Mouse (Mus musculus) C2C12 (cell line): ENCODE results near the gene Sfrp5. TPM values are rescaled to one million over a fixed set of nuclear protein-coding genes. Genes with fewer than 3 reads are reported as not detected.

Experiments
- H3K27me3 ChIP-seq: one replicate; pipeline ENCODE4 v1.6.1; 2011; ENCODE audit not compliant: control insufficient read depth, insufficient read depth, insufficient read length
- H3K36me3 ChIP-seq: one replicate; pipeline ENCODE4 v1.6.1; 2011; ENCODE audit not compliant: control insufficient read depth, insufficient read depth
- H3K4me3 ChIP-seq: one replicate; pipeline ENCODE4 v1.5.1; 2011; ENCODE audit warnings: mild to moderate bottlenecking, control low read depth; ENCODE audit not compliant: poor library complexity, insufficient read depth, severe bottlenecking
- H3K79me2 ChIP-seq: one replicate; pipeline ENCODE4 v1.6.1; 2011; ENCODE audit not compliant: control insufficient read depth, insufficient read depth
- H3K79me3 ChIP-seq: one replicate; pipeline ENCODE4 v1.6.1; 2011; ENCODE audit warnings: low read depth, control low read depth
- H3ac ChIP-seq: one replicate; pipeline ENCODE3; 2011; ENCODE audit warnings: low read depth; ENCODE audit not compliant: control insufficient read depth, insufficient read length
- CEBPB ChIP-seq: IDR thresholded peaks from one replicate; pipeline ENCODE4 v1.6.1; 2011; ENCODE audit warnings: low read depth, mild to moderate bottlenecking, control low read depth, moderate library complexity
- CTCF ChIP-seq: IDR thresholded peaks from one replicate; pipeline ENCODE4 v1.5.1; 2011; ENCODE audit not compliant: control insufficient read depth, insufficient read depth, insufficient read length
- FOSL1 ChIP-seq: IDR thresholded peaks from one replicate; pipeline ENCODE4 v1.8.0; 2011; ENCODE audit warnings: mild to moderate bottlenecking, low read length; ENCODE audit not compliant: poor library complexity, insufficient read depth, severe bottlenecking
- MAX ChIP-seq: IDR thresholded peaks from one replicate; pipeline ENCODE4 v1.6.1; 2011; ENCODE audit warnings: mild to moderate bottlenecking, control low read depth
- MYOD1 ChIP-seq: IDR thresholded peaks from one replicate; pipeline ENCODE4 v1.6.1; 2011; ENCODE audit warnings: low read depth; ENCODE audit not compliant: control insufficient read depth, insufficient read length
- MYOG ChIP-seq: IDR thresholded peaks from one replicate; pipeline ENCODE4 v1.6.1; 2011; ENCODE audit not compliant: control insufficient read depth, insufficient read length; ENCODE audit errors: extremely low read depth
- USF1 ChIP-seq: IDR thresholded peaks from one replicate; pipeline ENCODE4 v1.6.1; 2011; ENCODE audit warnings: low read depth, mild to moderate bottlenecking, control low read depth, moderate library complexity
- polyA plus RNA-seq: library from polyadenylated mRNA; unstranded; fragments of >200 nt; fragmentation: generic; extraction: Trizol; gene quantifications from one replicate; pipeline ENCODE4 v1.2.1, GENCODE M21; 2012; ENCODE audit warnings: missing spikeins

Sfrp5 gene
- polyA plus RNA-seq, 1 experiment: not detected

DNA sequence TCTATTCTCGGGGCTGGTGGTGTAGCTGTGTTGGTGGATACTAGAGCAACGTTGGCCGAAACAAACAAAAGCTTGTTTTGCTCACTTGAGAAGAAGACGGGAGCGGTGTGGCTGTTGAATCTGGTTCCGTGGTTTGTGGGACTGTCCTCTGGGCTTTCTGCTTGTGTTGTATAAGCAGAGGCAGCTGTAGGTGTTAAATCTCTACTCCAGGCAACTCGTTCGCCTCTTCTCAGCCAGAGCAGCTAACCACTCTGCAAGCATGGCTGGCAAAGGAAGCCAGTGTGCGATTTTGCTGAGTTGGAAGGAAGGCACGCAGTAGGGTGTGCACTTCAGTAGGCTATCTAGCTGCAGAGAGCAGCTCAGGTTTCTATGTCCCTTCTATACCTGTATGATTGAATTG is 24.4 kb upstream of the Sfrp5 start:
- Histone ChIP-seq H3K4me3 (no peak overlapping the region), H3ac (no peak overlapping the region), H3K79me2 (no peaks in the 10 kb centered on the region), H3K36me3 (no peaks in the 10 kb centered on the region), H3K79me3 (no peaks in the 10 kb centered on the region), H3K27me3 (peaks cover 80% of the 10 kb centered on the region)
- TF ChIP-seq CEBPB (no peak), MYOD1 (no peak), MAX (no peak), USF1 (no peak), MYOG (no peak), CTCF (no peak), FOSL1 (no peak)

DNA sequence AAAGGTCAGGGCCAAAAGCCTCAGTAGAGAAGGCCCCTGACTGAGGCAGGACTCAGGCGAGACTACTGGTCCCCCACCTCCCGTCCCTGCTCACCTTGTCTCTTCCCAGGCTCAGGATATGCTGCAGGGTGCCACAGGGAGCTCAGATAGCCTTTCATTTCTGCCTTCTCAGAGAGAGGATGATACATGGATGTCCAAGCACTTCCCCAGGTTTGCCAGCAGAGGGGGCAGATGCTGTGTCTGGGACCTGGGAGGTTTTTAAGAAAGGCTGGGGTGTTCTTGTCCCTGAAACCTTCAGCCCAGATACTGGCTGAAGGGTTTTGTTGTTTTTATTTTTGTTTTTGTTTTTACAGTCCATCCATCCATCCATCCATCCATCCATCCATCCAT is 15.3 kb upstream of the Sfrp5 start:
- TF ChIP-seq CTCF (peak; percentile 32), MAX (no peak)
- Histone ChIP-seq H3K4me3 (no peak overlapping the region), H3K79me2 (no peaks in the 10 kb centered on the region), H3K27me3 (peaks cover 34% of the 10 kb centered on the region), H3ac (no peak overlapping the region), H3K36me3 (no peaks in the 10 kb centered on the region), H3K79me3 (no peaks in the 10 kb centered on the region)

DNA sequence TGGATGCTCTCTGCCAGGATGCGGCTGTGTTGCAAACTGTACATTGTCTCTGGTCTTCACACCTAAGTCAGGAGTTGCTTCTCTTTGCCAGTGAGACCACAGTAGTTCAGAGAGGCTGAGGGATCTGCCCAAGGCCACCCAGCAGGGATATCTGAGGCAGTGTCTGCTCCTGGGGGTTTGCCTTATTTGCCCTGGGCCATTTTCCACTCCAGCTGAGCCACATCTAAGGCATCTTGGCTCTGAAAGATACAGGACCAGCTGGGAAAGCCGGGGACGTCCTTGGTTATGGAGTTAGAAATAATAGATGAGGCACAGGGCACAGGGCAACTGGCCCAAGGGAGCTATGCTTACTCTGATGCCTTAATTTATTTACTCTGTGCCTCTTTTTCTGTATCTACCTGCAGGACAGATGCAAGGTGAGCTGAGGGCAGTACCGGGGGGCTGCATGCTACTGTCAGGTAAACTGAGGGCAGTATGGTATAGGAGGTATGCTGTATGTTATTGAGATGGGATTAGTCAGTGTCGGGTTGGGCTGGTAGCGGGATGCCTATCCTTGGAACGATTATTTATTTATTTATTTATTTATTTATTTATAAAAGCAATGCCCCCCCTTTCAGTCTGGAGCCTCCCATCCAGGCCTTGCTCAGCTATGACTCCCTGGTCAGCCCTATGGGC is 14.8 kb upstream of the Sfrp5 start:
- H3K79me3 ChIP-seq: no peaks in the 10 kb centered on the region
- no peak overlapping the region for H3ac ChIP-seq
- peaks cover 36% of the 10 kb centered on the region for H3K27me3 ChIP-seq
- H3K79me2 ChIP-seq: no peaks in the 10 kb centered on the region
- no peaks in the 10 kb centered on the region for H3K36me3 ChIP-seq
- no peak overlapping the region for H3K4me3 ChIP-seq
- TF ChIP-seq MYOG: no peak
- TF ChIP-seq CEBPB: no peak
- no peak for TF ChIP-seq CTCF
- TF ChIP-seq USF1: no peak
- no peak for TF ChIP-seq MYOD1
- no peak for TF ChIP-seq MAX
- TF ChIP-seq FOSL1: no peak

DNA sequence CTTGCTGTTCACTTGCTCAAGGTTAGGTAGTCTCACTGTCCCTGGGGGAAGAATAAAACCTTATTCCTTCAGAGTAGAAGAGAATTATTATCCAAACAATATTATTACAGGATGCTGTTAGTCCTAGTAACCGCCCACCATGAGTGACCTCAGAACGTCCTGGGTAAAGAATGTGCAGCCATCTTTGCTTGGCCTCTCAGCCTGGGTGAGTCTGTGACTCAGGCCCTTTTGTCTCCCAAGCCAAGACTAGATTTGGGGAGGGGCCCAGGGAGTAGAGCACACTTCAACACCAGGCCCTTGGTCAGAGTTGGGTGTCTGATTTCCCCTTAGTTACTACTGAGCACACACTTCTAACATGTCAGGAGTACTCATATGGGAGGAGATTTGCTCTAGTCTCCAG is 12.5 kb upstream of the Sfrp5 start:
- Histone ChIP-seq H3K79me3 (no peaks in the 10 kb centered on the region), H3K27me3 (peaks cover 43% of the 10 kb centered on the region), H3K36me3 (no peaks in the 10 kb centered on the region), H3K4me3 (no peak overlapping the region), H3ac (no peak overlapping the region), H3K79me2 (no peaks in the 10 kb centered on the region)
- TF ChIP-seq USF1 (no peak), CEBPB (no peak), CTCF (no peak), MAX (no peak), MYOG (no peak), FOSL1 (no peak), MYOD1 (no peak)

DNA sequence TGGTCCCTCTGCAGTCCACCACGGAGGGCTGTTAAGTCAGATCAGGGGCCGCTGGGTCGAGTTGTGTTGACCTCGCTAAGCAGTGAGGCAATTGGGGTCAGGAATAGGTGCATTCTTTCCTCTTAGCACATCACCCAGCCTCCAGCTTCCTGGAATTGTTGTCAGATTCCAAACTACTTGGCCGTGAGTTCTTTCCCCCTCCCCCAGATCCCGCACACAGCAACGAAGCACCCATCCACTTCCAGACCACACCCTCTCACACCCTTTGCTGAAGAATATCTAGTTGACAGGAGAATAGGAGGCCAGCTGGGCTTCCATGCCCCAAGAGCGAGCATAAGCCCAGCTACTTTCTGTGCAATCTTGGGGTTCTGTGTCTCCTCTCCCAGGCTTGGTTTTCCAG is 9.9 kb upstream of the Sfrp5 start:
- TF ChIP-seq MYOD1: no peak
- no peak for TF ChIP-seq CEBPB
- no peak for TF ChIP-seq USF1
- TF ChIP-seq MAX: no peak
- no peak for TF ChIP-seq FOSL1
- TF ChIP-seq CTCF: no peak
- no peak for TF ChIP-seq MYOG
- Histone ChIP-seq H3K36me3 (no peaks in the 10 kb centered on the region), H3K79me2 (no peaks in the 10 kb centered on the region), H3K4me3 (no peak overlapping the region), H3ac (no peak overlapping the region), H3K79me3 (no peaks in the 10 kb centered on the region), H3K27me3 (peaks cover 60% of the 10 kb centered on the region)

DNA sequence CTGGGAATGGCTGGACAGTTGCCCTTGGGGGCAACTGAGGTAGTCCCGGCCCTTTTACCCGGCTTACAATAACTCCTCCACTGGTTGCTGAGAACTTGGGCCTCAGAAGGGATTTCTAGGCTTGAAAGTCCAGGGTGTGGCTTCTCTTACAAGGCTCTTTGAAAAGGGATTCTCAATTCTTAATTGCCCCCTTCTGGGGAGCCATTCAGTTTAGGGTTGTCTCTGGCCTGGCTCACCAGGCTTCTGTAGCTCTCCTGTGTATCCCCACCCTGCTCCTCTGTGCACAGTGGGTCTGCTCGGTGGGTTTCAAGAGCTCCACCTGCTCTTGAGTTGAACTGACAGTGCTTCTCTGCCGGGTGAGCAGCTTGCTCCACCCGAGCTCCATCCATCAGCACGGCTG is 7.9 kb upstream of the Sfrp5 start:
- Histone ChIP-seq H3K4me3 (no peak overlapping the region), H3K36me3 (no peaks in the 10 kb centered on the region), H3K27me3 (peaks cover 69% of the 10 kb centered on the region), H3ac (no peak overlapping the region), H3K79me2 (no peaks in the 10 kb centered on the region), H3K79me3 (no peaks in the 10 kb centered on the region)
- TF ChIP-seq MAX: no peak
- TF ChIP-seq CTCF: no peak
- no peak for TF ChIP-seq MYOD1
- no peak for TF ChIP-seq CEBPB
- TF ChIP-seq MYOG: no peak
- no peak for TF ChIP-seq USF1
- TF ChIP-seq FOSL1: no peak
